Mouse (Mus musculus) megakaryocyte, adult 5-6 weeks (primary cell): ENCODE measurements at regions not wholly inside any gene's neighbourhood (a gene's known extent, or its start where the extent isn't known, plus 50 kb on each side); places are given as distances from the start of the nearest gene placed in this dataset.

Experiments
- ATAC-seq: 2 replicates; pipeline ENCODE4 v1.8.0; 2016; ENCODE audit warnings: mild to moderate bottlenecking, inconsistent platforms; ENCODE audit not compliant: poor library complexity, severe bottlenecking

DNA sequence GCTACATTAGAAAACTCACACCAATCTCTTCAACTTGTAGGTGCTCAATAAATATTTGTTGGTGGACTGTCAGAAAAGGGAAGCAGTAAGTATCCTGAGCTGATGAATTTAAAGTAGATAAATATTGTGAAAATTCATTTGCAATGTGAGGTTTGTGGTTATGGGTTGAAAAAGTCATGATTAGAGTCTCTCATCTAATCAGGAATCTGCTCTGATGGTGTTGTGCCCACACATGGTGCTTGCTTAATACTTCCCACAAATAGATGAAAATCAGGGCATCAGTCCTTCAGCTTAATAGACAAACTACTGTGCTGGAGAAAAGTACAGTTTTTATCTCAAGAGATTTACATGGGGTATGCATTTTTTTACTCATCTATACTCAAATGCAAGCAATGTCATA, 59.9 kb downstream of the S1pr1 start:
- peak; percentile 45 for ATAC-seq

GRCm38 (mm10) chr3:115652236-115652635, 62.6 kb downstream of the S1pr1 start:
- no peak for ATAC-seq

- ATAC-seq: no peak
Observed at GRCm38 (mm10) chr3:115649338-115650117, 65.3 kb downstream of the S1pr1 start.

DNA sequence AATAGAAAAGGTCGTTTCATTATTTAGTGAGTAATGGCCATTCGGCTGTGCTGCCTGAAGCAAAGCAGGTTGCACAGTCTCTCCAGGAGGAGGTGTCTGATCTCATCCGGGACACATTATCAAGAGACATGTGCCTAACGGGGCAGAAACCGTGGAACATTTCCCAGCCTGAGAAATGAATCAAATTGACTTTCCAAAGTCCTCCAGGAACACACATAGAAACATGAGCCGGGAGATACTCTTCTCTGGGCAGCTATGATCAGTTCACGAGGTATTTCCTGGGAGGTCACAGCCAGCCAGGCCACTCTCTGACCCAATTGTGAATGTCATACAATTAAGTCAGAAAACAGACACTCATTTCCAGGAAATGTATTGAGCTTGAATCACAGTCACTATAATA, 67.9 kb downstream of the S1pr1 start:
- no peak for ATAC-seq

GRCm38 (mm10) chr3:115644307-115644706, 70.6 kb downstream of the S1pr1 start:
- peak; percentile 60 for ATAC-seq

DNA sequence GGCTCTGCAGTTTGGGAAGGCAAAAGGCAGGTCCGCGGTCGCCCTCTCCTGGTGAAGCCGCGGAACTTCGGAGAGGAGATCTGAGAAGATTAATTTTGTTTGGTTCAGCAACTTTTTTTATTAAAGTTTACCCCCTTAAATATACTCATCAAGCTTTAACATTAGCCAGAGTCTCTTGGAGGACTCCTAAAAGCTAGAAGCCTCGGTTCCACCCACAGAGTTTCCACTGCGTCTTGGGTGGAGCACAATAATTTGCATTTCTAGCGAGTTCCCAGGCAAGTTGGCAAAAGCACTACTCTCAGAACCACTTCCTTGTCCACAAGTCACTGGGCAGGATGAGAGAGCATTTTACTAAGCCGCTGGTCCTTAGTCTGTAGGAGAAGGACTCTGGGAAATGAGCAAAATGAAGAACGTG, 72.0 kb downstream of the S1pr1 start:
- peak; percentile 78 for ATAC-seq

- 0 out of 2 replicates have a peak, but pooled peaks have one; percentile 6 for ATAC-seq
Observed at GRCm38 (mm10) chr3:115642001-115642845, 72.6 kb downstream of the S1pr1 start.

- no peak for ATAC-seq
Observed at GRCm38 (mm10) chr3:115641411-115641810, 73.5 kb downstream of the S1pr1 start.

- no peak for ATAC-seq
Observed at GRCm38 (mm10) chr3:115635487-115635886, 79.4 kb downstream of the S1pr1 start.

DNA sequence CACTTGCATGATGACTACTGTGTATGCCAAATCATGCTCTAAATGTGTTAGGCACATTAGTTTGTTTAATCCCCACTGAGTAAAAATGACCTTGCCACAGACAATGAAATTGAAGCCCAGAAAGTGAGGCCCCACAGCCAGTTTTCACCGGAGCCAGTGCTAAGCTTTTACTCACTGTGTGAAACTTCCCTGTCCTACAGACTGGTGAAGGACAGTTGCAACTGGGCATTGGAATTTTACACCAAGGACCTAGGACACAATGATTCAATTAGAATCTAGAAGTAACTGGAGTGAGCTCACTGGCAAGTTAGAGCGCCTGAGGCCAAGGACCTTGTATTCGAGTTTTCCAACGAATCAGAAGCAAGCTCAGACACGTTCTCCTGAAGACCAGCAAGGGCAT, 79.8 kb downstream of the S1pr1 start:
- ATAC-seq: no peak

DNA sequence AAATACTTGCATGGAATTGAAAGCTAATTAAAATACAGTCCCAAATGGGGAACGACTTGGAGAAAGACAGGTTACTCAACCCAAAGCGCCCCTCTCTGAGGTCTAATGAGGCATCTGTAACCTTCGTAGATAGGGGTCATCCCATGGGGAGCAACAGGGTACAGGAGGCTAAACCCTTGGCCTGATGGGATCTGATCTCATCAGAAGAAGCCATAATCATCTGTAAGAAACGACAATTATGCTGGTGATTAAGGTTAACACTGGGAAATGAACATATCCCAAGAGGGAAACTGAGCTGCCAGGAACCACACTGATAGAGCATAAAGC, 82.5 kb downstream of the S1pr1 start:
- no peak for ATAC-seq

DNA sequence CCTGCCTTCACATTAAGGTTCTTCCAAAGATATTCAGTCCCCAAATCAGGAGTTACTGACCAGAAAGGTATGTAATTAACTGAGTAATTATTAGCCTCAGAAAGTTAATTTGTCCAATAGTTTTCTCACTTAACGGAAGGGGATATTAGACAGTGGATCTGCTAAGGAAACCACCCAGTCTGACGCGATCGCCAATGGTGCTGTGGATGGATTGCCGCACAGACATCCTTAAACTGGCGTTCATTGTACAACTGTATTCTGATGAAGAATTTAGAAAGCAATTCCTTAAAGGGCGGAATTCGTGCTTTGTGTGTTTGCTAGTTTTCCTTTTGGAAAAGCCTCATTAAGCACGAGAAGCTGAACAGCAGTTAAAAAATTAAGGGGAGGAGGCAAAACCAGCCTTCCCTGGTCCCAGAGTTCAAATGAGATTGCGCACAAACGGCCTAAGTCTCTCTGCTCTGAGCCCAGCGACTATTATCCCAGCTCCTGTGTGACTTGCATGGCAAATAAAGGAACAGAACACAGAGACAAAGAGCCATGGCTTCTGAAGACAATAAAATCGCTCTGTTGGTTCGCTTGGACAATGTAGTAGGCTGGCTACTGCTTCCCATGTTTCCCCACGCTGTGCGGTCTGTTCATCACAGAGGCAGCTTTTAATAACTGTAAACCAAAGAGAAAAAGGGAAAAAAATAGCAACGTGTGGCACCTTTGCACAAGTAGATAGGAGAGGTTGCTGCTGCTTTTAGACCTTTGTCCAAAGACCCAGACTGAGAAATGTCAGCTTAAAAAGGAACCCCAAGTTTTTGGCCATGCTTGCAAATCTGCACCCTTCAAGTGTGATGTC, 83.1 kb downstream of the S1pr1 start:
- no peak for ATAC-seq

DNA sequence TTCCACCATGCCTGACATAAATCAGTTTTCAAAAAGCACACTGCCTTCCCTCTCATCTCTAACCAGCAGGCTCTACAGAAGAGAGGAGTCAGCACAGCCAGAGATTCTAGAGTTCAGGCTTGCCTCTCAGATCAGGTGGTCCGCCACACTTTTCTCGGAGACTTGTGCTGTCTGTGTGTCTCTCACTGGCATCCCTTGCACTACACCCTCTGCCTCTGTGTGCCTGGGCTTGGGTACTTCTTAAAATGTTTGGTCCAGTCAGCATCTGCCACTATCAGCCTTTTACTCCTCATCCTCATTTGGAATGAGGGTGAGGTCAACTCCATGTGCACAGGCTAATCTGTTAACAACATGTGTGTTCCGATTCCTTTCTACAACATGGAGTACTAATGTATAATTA, 92.0 kb downstream of the S1pr1 start:
- no peak for ATAC-seq

- ATAC-seq: no peak
Observed at GRCm38 (mm10) chr3:115622300-115622699, 92.6 kb downstream of the S1pr1 start.

DNA sequence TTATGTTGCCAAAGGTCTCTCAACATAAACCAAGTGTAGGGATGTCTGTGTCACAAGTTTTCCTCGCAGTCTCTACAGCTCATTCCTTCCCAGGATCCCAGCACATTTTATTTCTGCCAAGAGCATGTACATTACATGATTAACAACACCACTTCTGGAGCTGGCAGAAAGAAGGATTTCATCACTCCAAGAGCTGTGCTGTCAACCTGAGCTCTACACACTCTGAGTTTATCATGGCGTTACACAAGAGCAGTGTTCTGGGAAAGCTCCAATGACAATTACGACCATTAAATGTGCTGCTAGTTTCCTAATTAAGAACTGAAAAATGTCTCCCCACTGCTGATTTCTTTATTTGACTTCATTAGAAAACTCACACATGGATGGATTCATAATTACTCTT, 94.9 kb downstream of the S1pr1 start:
- no peak for ATAC-seq

- ATAC-seq: no peak
Observed at GRCm38 (mm10) chr3:115615994-115616598, 98.8 kb downstream of the S1pr1 start.

DNA sequence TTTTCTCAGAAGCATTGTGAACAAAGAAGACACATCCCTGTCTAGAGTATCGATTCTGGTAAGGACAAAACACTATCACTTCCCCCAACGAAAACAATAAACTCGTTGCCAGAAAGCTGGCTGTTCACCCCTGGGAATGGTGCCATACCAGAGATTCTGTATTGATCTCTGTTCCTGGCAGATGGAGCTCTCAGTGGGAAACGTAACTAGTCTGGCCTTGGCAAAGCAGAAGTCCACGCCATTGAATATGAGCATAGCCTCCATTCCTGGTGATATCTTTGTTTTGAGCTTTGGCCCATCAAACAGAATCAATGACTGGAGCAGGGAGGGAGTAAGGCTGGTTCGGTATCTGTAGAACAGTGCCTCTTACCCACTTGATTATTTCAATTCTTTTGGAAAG, 102.0 kb downstream of the S1pr1 start:
- ATAC-seq: no peak

DNA sequence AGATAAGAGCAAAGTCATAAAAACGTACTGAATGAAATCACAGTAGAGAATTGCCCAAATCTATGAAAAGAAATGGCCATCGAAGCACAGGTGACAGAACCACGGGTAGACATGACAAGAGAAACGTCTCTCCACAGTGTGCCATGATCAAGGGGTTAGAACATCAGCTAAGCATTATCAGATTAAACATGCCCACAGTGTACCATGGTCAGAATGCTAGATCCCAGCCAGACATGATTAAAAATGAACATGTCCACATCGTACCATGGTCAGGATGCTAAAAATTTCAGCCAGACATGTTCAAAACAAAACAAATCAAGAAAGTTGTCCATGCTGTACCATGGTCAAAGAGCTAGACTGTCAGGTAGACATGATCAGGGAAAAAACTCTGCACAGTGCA, 106.8 kb downstream of the S1pr1 start:
- ATAC-seq: no peak

DNA sequence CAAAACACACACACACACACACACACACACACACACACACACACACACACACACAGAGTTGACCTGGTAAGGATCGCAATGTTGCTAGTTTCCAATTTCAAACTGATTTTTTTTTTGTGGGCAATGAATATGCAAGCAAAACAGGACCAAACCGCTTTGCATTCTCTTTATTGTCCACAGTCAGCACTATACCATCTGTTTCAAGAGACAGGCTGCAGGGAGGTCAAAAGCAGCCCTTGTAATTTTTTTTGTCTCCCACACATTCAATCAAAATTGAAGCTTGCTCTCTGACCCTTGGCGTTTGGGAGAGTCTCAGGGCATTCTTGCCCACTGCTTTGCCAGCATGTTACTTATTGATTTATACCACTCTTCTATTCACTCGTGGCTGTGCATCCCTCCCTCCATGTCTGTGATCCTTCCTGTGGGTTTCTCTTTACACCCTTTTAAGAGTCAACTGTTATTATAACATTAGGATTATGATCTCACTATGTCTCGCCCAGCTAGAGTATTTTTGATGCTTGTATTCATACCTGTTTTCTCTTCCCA, 110.1 kb downstream of the S1pr1 start:
- ATAC-seq: no peak

DNA sequence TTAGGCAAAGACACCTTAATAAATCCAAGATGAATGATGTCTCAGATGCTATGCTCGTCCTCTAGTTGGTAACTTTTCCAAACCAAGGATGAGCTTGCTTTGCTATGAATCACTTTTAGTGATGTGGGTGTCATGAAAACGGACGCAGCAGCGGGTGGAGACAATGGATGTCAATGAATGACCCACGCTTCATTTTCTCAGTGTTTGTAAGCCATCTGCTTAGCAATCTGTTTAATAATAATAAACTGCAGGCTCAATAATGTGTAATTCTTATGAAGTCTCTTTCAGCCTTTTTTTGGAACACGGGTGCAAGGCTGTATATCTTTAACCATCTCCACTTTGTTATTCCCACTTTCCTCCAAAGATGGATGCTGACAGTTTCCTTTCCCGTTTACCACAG, 110.6 kb downstream of the S1pr1 start:
- no peak for ATAC-seq

- no peak for ATAC-seq
Observed at GRCm38 (mm10) chr3:115603803-115604202, 111.1 kb downstream of the S1pr1 start.
